Mouse (Mus musculus) naive thymus-derived CD4-positive, alpha-beta T cell, adult 5 months (primary cell): Measurements from ENCODE around the gene Scoc. TPM values are rescaled to one million over a fixed set of nuclear protein-coding genes. Genes with fewer than 3 reads are reported as not detected.

Experiments used
- polyA plus RNA-seq: library from polyadenylated mRNA; unstranded; fragments of 100-300 nt; shearing (Covaris generic); gene quantifications from one replicate; pipeline ENCODE4 v1.2.1, GENCODE M21; 2017

The Scoc gene
- polyA plus RNA-seq = 27.8 TPM

DNA sequence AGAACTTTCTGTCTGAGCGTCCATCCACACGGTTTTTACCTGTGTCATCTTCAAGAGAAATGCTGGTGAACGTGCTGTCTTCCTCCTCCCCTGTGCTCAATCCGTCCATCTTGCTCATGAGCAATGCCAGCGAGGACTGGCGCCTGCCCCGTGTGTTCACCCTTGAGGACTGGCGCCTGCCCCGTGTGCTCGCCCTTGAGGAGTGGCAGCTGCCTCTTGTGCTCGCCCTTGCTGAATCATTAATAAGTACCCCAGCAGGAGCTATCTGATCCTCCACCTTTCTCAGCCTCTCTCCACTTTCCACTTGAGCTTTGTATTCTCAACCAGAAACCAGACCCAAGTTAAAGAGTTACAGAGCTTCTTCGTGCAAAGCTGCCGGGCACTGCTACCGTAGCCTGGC, at the start of gene Scoc:
Gene Scoc, minus strand, starts transcription at position 170 of the 400 bp plus-strand sequence.

DNA sequence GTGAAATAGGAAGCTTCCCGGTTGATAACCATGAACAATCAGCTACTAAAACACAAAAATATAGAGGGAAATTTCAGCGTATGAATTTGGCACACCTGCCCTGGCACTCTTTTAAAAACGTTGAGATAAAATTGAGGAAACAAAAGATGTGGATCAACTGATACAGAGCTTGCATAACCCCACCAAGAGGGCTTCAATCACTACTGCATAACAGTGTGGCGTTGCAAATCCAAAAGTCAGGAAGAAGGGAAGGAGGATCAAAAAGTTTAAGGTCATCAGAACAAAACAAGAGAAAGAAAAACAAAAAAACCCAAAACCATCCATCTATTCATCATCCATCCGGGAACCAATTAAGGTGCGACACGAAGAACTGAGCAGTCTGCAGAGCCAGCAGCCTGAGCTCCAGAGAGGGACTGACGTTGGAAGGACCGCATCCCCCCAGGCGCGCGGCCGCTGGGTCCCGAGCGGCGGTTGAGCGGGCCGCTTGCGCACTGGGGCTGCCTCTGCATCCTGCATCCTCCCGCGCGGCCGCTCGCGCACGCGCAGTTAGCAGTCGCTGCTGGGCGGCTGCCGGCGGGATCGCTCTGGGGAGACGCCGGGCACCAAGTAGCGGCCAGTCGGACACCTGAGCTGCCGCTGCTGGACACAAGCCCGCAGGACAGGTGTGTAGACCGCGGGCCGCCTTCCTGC, 68.7 kb downstream of the Scoc start, which contains the start of gene Clgn:
Gene Clgn, plus strand, starts transcription at position 552 of the 690 bp plus-strand sequence.

Other genes starting within 250 kb of the Scoc start
- not detected for gene Ucp1, start 168.0 kb downstream of the Scoc start, polyA plus RNA-seq
- 4.4 TPM for gene Elmod2, start 125.9 kb downstream of the Scoc start, polyA plus RNA-seq
- gene Mgat4d, start 109.9 kb downstream of the Scoc start, polyA plus RNA-seq = not detected
- not detected for gene Clgn, start 68.5 kb downstream of the Scoc start, polyA plus RNA-seq
- 0.32 TPM for gene Olfr370, start 77.4 kb upstream of the Scoc start, polyA plus RNA-seq
- gene Ndufb7, start 108.3 kb upstream of the Scoc start, polyA plus RNA-seq = 86.6 TPM
- gene Tecr, start 149.6 kb upstream of the Scoc start, polyA plus RNA-seq = 271 TPM
- gene Dnajb1, start 149.8 kb upstream of the Scoc start, polyA plus RNA-seq = 328 TPM
- 21.8 TPM for gene Gipc1, start 194.3 kb upstream of the Scoc start, polyA plus RNA-seq
- gene Ptger1, start 208.3 kb upstream of the Scoc start, polyA plus RNA-seq = 3.2 TPM
- gene Pkn1, start 240.8 kb upstream of the Scoc start, polyA plus RNA-seq = 242 TPM